Mouse (Mus musculus): ENCODE results near the gene Frmd4b.

DNA sequence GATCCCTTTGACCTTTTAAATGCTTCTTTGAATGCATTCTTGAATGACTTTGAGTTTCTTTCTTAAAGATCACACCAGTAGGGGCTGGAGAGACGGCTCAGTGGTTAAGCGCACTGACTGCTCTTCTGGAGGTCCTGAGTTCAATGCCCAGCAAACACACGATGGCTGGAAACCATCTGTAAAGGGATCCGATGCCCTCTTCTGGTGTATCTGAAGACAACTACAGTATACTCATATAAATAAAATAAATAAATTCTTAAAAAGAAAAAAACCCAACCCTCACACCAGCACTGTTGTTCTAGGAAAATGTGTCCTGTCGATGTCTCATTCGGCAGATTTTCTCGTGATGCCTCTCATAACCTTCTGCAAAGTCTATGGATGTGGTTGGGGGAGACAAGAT, 116.3 kb downstream of the Frmd4b start:
- TF ChIP-seq CTCF (IDR thresholded peaks at IDR 0.05; ENCODE audit: control insufficient read depth, insufficient read depth, low read length) (no peak), POLR2A (IDR thresholded peaks at IDR 0.05; ENCODE audit: borderline replicate concordance, control insufficient read depth, low read depth, low read length) (no peak)

Data from bone marrow, adult 2 months (tissue).